Mouse (Mus musculus): Measurements from ENCODE around the gene Asic3. TPM values are rescaled to one million over a fixed set of nuclear protein-coding genes. Genes with fewer than 3 reads are reported as not detected.

Asic3 gene
- polyA plus RNA-seq (2015; fragmentation: Nextera tagmentation; extraction: Ambion mirVana), result 0.17 and 0.22 TPM in 2 replicates

DNA sequence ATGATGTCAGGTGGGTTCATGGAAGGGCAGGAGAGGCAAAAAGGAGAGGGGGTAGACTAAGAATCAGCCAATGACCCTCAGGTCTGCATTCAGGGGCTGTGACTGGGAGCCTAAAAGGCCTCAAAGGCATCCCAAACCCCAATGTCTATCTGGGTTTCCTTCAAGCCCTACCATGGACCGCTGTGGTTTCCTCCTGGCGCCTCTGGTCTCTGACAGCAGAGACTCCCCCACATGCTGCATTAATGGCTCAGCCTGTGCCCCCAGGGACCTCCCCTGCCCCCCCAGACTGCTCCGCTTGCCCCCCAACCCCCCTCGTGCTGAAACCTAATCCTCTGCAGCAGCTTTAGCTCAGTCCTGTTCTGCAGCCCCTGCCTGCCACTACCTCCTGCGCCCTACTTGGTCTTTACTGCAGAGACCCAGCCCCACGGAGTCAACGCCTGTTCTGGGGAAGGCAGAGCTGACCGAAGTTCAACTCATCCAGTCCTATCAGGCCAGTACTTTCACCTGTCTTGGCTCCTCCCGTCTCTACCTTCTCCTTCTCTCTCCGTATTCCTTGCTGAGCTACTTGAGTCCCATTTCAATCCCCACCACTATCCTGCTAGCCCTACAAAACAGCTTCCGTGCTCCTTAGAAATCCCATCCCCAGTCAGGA is at the start of gene Asic3:
Asic3 (plus strand) TSS at position 351 of the 652 bp plus-strand sequence.

DNA sequence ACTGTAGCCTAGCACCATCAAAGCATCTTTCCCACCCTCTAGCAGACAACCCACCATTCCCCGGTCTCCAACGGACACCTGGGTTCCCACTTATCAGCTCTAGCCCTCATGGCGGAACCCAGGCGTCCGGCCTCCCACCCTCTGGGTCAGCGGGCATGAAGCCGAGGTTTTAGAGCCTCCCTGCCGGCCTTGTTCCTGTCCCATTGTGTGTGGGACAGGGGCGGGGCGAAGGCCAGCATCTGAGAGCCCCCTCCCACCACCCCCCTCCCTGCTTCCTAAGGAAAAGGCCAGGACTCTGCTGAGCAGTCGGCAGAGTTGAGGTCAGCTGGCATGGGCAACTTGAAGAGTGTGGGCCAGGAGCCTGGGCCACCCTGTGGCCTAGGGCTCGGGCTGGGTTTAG is 48.7 kb upstream of the Asic3 start, which contains the start of gene Nos3:
Nos3 (plus strand) TSS at position 303 of the 400 bp plus-strand sequence.

DNA sequence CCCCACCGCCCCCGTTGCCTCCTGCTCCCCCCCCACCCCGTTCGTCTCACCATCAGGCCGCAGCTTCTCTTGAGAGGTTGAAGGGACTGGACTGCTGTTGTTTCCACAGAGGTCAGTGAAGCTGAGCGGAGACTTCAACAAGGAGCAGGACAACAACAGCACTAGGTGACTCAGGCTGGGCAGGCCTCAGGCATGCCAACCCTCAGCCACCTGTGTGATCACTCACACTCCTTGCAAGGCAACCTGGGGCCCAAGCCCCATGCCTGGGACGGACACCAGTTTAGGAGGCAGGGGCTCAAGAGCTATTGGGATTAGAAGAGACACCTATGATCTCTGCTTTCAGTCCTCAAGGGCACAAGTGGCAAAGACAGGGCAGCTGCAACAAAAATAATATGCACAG is 21.3 kb upstream of the Asic3 start, which contains the start of gene Atg9b:
Atg9b (minus strand) TSS at position 280 of the 400 bp plus-strand sequence.

DNA sequence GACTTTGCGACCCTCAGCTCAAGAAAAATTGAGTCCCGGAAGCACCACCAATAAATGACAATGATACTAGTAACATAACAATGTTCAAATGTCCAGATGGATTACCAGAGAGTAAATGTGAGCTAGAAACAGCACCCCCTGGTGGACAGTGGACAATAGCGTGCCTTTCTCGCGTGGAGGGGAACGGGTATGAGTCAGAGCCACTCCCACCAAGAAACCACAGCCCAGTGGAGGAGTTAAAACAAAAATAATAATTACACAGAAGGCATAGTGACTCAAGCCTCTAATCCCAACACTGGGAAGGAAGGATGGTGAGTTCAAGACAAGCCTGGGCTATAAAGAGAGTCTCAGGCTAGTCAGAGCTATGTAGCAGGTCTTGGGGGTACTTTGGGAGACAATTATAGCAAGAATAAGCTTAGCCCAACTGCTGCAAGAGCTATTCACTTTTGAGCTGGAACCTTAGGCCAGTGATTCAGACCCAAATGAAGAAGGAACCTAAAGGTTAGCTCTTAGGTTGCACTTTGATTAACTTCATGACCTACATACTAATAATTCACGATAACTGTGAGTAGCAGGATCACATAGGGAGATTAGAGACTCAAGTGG is 19.7 kb upstream of the Asic3 start, which contains the start of gene Abcb8:
Abcb8 (plus strand) TSS at position 272 of the 606 bp plus-strand sequence.

DNA sequence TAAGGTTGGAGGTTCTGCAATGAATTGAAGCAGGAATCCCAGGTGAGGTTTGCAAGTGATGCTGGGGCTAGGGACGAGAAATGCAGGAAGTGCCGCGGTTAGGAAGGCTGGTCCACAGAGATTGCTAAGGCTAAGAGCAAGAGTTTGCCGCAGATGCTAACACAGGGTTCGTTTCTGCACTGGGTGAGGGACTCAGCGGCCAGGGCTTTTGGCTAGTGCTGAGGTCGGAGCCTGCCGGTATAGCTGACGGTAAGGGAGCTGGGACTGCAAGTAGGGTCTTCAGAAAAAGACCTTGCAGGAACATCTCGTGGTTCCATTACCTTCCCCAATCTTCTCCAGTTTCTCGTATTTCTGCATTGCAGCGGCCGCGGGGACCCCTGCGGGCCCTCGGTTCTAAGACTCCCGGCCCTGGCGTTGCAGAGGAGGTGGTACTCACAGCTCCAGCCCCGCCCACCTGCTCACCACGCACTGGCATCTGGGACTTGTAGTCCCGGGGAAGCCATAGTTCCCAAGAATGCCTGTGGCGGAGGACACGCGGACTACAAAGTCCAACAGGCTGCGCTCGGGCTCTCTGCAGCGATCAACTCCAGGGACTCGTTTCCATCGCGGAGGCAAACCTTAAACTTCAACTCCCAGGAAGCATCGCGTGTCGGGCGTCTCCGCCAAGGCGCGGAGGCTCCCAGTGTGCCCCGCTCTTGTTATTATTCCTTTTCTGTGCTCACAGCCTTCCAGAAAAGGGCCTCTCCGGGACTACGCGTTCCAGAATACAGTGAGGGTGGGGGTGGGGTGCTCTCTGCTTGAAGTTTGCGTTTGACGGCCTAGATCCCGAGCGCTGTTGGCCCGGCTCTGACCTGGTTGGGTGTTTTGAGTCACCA is 10.2 kb downstream of the Asic3 start, which contains the start of the genes Cdk5 and Slc4a2:
Cdk5 (minus strand) TSS at position 402 of the 875 bp plus-strand sequence.
Slc4a2 (plus strand) TSS at position 709 of the 875 bp plus-strand sequence.

DNA sequence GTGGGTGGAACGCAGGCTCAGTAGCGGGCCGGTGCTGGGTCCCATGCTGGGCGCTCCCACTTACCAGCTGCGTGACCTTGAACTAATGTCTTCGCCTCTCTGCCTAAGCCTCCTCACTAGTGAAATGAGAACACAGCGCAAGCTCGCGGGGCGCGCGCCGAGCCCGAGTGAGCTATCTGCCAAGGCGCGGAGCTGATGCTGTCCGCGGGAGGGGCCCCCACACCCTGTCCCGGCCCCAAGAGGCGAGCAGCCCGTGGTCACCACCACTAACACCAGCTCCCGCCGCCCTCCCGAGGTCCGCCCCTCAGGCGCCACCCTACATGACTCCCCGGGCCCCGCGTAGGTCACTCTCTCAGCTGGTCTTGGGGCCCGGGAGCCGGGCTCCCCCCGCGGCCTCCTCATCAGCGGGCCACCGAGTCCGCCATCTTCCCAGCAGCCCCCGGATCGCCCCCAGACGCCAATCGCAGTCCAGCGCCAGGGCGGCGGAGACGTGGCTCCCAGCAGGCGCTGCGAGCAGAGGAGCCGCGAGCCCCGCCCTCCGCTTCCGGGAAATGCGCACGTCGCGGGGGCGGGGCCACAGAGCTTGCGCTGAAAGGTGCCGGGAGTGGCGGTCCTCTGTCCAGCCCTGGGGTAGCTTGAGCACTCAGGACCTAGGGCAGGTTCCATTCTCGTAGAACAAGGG is 31.7 kb downstream of the Asic3 start, which contains the start of gene Fastk:
Fastk (minus strand) TSS at position 542 of the 682 bp plus-strand sequence.

DNA sequence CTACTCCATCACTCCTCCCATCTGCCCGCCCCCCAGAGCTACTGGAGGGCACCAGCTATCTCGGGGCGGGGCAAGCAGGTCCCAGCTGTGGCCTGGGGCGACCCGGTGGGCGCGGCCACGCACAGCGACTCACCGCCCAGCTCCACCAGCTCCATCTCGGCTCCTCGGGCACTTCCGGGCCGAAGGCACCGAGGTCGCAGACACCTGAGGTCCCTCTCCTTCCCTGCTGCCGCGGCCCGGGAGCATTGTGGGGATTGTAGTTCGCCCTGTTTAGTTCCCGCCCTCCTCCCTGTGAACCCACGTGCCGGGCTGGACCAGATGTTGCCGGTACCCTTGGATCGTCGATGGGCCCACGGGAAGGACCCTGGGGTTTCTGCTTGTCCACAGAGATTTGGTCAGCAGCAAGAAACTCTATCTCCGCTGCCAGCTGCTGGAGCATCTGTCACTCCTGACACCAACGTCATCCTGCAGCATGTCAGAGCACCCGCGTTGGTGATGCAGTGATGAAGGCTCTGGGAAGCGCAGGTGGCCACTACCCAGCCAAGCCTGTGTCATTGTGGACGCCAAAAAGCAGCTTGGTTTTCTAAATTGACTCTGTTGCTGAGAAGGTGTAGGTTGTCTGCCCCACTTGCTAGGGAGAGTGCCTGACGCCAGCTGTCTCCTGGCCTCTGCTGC is 34.6 kb downstream of the Asic3 start, which contains the start of gene Tmub1:
Tmub1 (minus strand) TSS at position 231 of the 675 bp plus-strand sequence.

DNA sequence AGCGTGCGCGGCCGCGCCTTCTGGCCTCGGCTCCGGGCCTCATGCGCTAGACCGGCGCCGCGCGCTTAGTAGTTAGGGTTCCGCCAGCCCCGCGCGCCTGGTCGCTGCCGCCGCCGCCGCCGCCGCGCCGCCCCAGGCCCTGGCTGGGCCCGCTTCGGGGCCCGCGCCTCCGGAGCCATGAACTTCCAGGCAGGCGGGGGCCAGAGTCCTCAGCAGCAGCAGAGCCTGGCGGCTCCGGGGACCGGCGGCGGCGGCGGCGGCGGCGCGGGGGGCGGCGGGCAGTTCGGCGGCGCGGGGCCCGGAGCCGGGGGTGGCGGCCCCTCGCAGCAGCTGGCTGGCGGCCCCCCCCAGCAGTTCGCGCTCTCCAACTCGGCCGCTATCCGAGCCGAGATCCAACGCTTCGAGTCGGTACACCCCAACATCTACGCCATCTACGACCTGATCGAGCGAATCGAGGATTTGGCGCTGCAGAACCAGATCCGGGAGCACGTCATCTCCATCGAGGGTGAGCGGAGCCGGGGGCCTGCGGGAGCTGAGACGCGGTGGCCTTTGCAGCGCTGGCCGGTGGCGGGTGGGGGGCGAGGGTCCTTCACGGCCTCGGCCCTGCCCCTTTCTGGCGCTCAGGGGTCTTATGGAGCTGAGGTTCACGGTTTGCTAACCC is 39.0 kb downstream of the Asic3 start, which contains the start of gene Agap3:
Agap3 (plus strand) TSS at position 148 of the 661 bp plus-strand sequence.

Other genes starting within 250 kb of the Asic3 start
- 9.1 and 10.7 TPM in 2 replicates for gene Nupl2, start 248.4 kb upstream of the Asic3 start, polyA plus RNA-seq (2015; fragmentation: Nextera tagmentation; extraction: Ambion mirVana)
- gene Kcnh2, start 61.8 kb upstream of the Asic3 start, polyA plus RNA-seq (2015; fragmentation: Nextera tagmentation; extraction: Ambion mirVana), result 8.1 and 9.1 TPM in 2 replicates
- 5.7 and 7.6 TPM in 2 replicates for gene Nos3, start 48.6 kb upstream of the Asic3 start, polyA plus RNA-seq (2015; fragmentation: Nextera tagmentation; extraction: Ambion mirVana)
- gene Atg9b, start 21.2 kb upstream of the Asic3 start, polyA plus RNA-seq (2015; fragmentation: Nextera tagmentation; extraction: Ambion mirVana), result 0.95 and 1.6 TPM in 2 replicates
- gene Abcb8, start 19.7 kb upstream of the Asic3 start, polyA plus RNA-seq (2015; fragmentation: Nextera tagmentation; extraction: Ambion mirVana), result 38.2 and 38.4 TPM in 2 replicates
- 25.7 and 28.3 TPM in 2 replicates for gene Cdk5, start 10.1 kb downstream of the Asic3 start, polyA plus RNA-seq (2015; fragmentation: Nextera tagmentation; extraction: Ambion mirVana)
- 13.1 and 15.1 TPM in 2 replicates for gene Slc4a2, start 10.4 kb downstream of the Asic3 start, polyA plus RNA-seq (2015; fragmentation: Nextera tagmentation; extraction: Ambion mirVana)
- 149 and 150 TPM in 2 replicates for gene Fastk, start 31.9 kb downstream of the Asic3 start, polyA plus RNA-seq (2015; fragmentation: Nextera tagmentation; extraction: Ambion mirVana)
- gene Tmub1, start 34.5 kb downstream of the Asic3 start, polyA plus RNA-seq (2015; fragmentation: Nextera tagmentation; extraction: Ambion mirVana), result 12.3 and 12.7 TPM in 2 replicates
- 25.8 and 29.3 TPM in 2 replicates for gene Agap3, start 38.8 kb downstream of the Asic3 start, polyA plus RNA-seq (2015; fragmentation: Nextera tagmentation; extraction: Ambion mirVana)
- not detected in 2 replicates for gene Gbx1, start 113.8 kb downstream of the Asic3 start, polyA plus RNA-seq (2015; fragmentation: Nextera tagmentation; extraction: Ambion mirVana)
- gene Asb10, start 127.6 kb downstream of the Asic3 start, polyA plus RNA-seq (2015; fragmentation: Nextera tagmentation; extraction: Ambion mirVana), result 14.7 and 14.9 TPM in 2 replicates
- 0.04 TPM in 1 of 2 replicates, not detected in the other for gene 4931409K22Rik, start 143.4 kb downstream of the Asic3 start, polyA plus RNA-seq (2015; fragmentation: Nextera tagmentation; extraction: Ambion mirVana)
- gene Abcf2, start 164.1 kb downstream of the Asic3 start, polyA plus RNA-seq (2015; fragmentation: Nextera tagmentation; extraction: Ambion mirVana), result 53.7 and 54.0 TPM in 2 replicates
- gene Chpf2, start 173.3 kb downstream of the Asic3 start, polyA plus RNA-seq (2015; fragmentation: Nextera tagmentation; extraction: Ambion mirVana), result 18.3 and 20.0 TPM in 2 replicates
- 56.4 and 71.2 TPM in 2 replicates for gene Smarcd3, start 211.0 kb downstream of the Asic3 start, polyA plus RNA-seq (2015; fragmentation: Nextera tagmentation; extraction: Ambion mirVana)

Data from skeletal muscle tissue, postnatal 0 days (tissue).